Mouse (Mus musculus): ENCODE results near the gene Kit. TPM values are rescaled to one million over a fixed set of nuclear protein-coding genes. Genes with fewer than 3 reads are reported as not detected.

Gene Kit
- polyA plus RNA-seq, 1 experiment from 2014 or later: 19.6 TPM

- ATAC-seq (ENCODE audit: low FRiP score) (no peak), DNase-seq (ENCODE audit: low spot score, missing footprints) (no peak)
- H3K27ac ChIP-seq (ENCODE audit: low read depth, low read length): no peak overlapping the region
- H3K4me2 ChIP-seq: no peak overlapping the region
- WGBS: 92% methylated on average over 8 of the region's 8 CpGs
- H3K9ac ChIP-seq (ENCODE audit: low read length): no peak overlapping the region
- H3K36me3 ChIP-seq (ENCODE audit: control insufficient read depth, insufficient read depth, low read length): no peaks in the 10 kb centered on the region
- no peaks in the 10 kb centered on the region; the same call in 1 of the 2 replicates for H3K9me3 ChIP-seq (ENCODE audit: control insufficient read depth, low read length)
- no peaks in the 10 kb centered on the region; the same call in 1 of the 2 replicates for H3K4me1 ChIP-seq (ENCODE audit: control insufficient read depth, insufficient read depth, low read length)
- H3K27me3 ChIP-seq (ENCODE audit: control insufficient read depth, insufficient read depth, low read length): no peaks in the 10 kb centered on the region
- H3K4me3 ChIP-seq (ENCODE audit: low read depth, low read length): no peak overlapping the region
Observed at GRCm38 (mm10) chr5:75702080-75702479, 127.4 kb downstream of the Kit start.

- no peaks in the 10 kb centered on the region for H3K27me3 ChIP-seq (ENCODE audit: control insufficient read depth, insufficient read depth, low read length)
- no peaks in the 10 kb centered on the region for H3K4me1 ChIP-seq (ENCODE audit: control insufficient read depth, insufficient read depth, low read length)
- no peak overlapping the region for H3K4me3 ChIP-seq (ENCODE audit: low read depth, low read length)
- H3K9ac ChIP-seq (ENCODE audit: low read length): no peak overlapping the region
- no peak overlapping the region for H3K4me2 ChIP-seq
- no peaks in the 10 kb centered on the region; the same call in 1 of the 2 replicates for H3K9me3 ChIP-seq (ENCODE audit: control insufficient read depth, low read length)
- WGBS: 83% methylated on average over 7 of the region's 7 CpGs
- no peaks in the 10 kb centered on the region for H3K36me3 ChIP-seq (ENCODE audit: control insufficient read depth, insufficient read depth, low read length)
- H3K27ac ChIP-seq (ENCODE audit: low read depth, low read length): no peak overlapping the region
- DNase-seq (ENCODE audit: low spot score, missing footprints): no peak
- ATAC-seq (ENCODE audit: low FRiP score): no peak
Observed at GRCm38 (mm10) chr5:75704584-75705175, 130.0 kb downstream of the Kit start.

GRCm38 (mm10) chr5:75705421-75705820 lies 130.7 kb downstream of the Kit start:
- Histone ChIP-seq H3K9me3 (ENCODE audit: control insufficient read depth, low read length) (no peaks in the 10 kb centered on the region; the same call in 1 of the 2 replicates), H3K27ac (ENCODE audit: low read depth, low read length) (no peak overlapping the region), H3K27me3 (ENCODE audit: control insufficient read depth, insufficient read depth, low read length) (no peaks in the 10 kb centered on the region), H3K36me3 (ENCODE audit: control insufficient read depth, insufficient read depth, low read length) (no peaks in the 10 kb centered on the region), H3K9ac (ENCODE audit: low read length) (no peak overlapping the region), H3K4me3 (ENCODE audit: low read depth, low read length) (no peak overlapping the region), H3K4me2 (no peak overlapping the region), H3K4me1 (ENCODE audit: control insufficient read depth, insufficient read depth, low read length) (no peaks in the 10 kb centered on the region)
- DNase-seq (ENCODE audit: low spot score, missing footprints) (no peak), ATAC-seq (ENCODE audit: low FRiP score) (no peak)
- 94% methylated on average over 1 of the region's 1 CpGs for WGBS

Data from midbrain, embryonic 11.5 days (tissue).